Mouse (Mus musculus): ENCODE measurements around the gene 2010111I01Rik.

2010111I01Rik gene

DNA sequence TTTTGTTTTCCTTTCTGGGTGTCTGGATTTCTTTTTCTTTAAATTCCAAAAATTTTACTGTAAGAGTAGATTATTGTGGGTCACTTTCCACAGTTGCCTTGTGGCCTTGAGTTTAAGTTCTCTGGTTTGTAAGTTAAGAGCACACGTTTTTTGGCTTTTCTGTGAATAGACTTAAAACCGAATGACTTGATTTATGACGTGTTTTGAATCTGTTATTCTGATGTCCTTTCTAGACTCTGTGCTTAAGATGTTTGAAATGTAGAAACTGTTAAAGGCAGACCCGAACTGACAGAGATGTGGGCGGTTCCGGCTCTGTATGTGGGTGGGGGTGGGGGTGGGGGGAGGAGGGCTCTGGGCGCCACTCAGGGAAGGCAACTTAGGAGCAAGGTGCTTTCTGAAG is 282.3 kb downstream of the 2010111I01Rik start:
- no peak for DNase-seq

DNA sequence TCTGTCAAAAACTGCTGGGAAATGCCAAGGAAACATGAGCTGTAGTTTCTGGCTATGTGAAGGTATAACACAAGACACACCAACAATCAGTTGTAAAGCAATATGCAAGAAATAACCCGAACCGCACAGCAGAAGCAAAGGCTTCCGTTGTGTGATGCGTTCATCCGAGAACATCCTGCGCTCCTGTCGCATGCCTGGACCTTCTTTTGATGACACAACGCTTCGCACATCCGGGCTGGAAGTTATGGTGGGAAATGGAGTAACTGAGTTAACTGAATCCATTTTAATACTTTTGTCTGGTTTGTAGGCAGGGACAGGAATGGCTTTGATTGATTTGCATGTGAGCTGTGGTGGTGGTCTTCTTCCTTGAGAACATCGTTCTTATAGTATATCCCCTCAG is 282.9 kb downstream of the 2010111I01Rik start:
- no peak for DNase-seq

DNA sequence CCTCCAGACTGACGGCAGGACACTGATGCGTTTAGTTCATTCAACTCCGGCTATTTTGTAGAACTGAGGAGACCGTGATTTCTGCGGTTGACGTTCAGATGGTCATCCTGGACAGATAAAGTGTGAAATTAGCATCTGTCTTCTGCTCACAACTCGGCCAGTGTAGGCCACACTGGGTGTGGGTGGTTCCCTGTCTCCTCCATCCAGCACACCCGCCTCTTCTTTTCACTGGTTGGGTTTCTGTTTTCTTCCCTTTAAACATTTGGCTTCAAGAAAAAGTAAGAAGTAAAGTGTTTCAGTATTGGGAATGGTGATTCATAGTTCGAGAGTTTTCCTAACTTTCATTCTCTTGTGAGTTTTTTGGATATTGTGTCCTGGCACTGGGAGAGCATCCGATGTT is 283.6 kb downstream of the 2010111I01Rik start:
- DNase-seq: no peak

DNA sequence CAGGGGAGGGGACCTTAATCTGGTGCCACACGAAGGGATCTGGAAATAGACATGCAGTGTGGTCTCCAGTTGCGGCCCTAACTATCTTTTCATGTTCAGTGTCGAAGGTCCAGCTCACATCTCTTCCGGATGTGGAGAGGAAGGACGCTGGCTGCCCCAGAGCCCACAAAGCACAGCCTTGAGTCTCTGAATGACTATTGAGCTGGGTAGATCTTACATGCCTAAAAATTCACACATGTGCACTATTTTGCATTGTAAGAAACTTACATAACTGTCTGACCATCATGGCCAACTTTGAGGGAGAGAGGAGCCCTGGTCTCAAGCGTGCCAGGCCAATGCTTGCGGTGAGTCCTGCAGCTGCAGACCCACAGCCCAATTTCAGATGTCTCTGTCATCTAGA is 284.5 kb downstream of the 2010111I01Rik start:
- no peak for DNase-seq

DNA sequence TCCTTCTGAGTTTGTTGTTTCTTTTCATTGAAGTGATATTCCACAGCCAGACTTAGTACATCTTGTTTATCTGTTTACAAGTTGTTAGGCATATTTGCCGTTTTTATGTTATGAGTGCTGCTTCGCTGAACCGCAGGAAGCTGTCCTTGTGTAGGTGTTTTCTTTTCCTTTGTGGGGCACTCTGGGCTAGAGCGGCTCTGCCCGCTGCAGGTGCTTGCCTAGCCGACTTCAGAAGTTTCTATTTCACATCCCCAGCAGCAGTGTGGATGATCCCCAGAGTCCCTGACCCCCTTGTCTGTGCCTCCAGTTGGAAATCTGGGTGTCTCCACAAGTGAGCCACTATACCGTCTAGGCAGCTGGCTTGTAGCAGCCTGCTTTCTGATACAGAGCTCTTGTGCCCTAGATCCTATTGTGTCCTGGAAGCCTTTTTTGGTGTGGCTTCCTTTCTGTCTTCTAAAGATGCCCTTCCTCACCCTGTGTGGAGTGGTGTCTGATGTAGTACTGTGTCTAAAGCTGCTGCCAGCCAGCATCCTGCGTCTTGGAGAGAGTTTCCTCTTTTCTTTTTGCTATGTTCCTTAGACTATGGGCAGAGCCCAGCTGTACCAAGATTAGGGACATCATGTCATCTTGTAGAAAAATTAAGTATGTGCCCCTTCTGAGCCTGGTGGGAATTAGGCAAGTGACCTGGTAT is 285.2 kb downstream of the 2010111I01Rik start:
- DNase-seq: no peak

DNA sequence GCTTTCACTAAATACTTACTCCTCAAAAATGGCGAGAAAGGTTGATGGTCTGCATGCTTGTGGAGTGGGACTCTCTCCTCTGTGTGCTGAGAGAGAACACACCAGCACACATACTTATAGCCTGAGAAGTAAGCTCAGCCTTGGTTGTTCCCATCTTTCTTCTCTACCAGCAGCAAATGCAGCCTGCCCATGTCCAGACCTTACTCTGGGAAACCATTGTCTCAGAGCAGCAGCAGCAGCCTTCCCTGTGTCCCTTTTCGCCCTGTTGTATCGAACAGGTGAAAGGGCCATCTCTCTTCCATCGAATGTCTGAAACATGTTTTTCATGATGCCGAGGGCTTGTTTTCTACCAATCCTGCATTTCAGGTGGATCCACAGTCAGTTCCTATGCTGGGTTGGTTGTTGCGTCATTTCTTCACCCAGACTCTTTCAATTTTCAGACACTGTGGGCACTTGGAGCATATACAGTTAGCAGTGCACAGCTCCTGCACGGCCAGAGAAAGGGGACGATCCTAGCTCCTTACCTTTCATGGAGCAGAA is 285.8 kb downstream of the 2010111I01Rik start:
- no peak for DNase-seq

DNA sequence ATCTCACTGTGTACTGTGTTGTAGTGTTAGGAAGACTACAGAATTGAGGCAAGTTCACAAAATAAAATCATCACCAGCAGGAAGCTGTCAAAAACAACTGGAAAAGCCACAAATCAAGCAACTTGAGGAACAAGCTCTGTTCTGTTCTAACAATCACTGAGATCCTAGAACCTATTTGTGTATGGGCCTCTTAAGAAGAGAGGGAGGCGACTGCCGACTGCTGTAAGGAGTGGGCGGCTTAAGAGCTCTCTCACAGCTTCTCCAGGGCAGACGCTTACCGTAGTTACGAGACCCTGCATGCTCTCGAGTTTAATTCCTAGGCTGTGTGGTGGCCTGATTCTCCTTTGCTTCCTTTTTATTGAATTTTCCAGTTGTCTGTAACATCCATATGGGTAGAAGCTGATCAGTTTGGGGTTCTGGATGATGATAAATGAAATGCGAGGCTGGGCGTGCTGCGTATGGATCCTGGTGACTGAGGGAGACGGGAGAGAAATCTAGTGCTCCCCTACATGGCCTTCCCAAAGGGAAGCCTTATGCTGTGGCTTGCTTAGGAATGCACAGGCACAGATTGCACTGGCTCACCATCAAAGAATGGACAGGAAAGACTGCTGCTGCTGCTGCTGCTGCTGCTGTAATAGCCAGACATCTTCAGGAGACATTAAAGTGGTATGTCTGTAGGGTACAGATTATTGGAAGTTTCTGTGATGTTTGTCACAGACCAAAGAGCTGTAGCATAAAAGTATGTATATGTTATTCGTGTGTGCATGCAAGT is 286.6 kb downstream of the 2010111I01Rik start:
- DNase-seq: no peak

DNA sequence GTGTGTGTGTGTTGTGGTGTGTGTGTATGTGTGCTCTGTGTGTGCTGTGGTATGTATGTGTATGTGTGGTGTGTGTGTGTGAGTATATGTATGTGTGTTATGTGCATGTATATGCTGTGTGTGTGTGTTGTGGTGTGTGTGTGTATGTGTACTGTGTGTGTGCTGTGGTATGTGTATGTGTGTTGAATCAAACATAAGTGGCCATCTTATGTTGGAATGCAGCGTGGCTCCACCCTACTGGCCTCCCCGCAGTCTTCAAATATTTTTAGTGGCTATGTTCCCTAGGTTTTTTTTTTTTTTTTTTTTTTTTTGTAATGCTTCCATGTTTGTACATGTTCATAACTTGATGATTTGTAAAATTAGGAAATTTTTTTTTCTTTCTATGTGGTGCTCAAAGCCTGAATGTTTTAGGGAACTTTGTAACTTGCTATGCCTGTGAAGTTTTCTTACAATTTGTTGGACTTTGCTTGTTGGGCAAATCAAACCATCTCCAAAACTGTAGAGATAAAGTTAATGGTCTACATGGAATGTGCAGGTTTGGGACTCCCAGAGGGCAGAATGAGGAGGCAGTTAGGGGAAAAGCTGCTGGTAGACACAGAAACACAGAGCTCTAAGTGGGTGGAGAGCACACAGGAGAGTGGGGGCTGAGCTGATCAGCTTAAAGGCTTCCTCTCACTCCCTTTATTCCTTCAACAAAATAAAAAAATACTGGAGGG is 287.8 kb downstream of the 2010111I01Rik start:
- DNase-seq: no peak

DNA sequence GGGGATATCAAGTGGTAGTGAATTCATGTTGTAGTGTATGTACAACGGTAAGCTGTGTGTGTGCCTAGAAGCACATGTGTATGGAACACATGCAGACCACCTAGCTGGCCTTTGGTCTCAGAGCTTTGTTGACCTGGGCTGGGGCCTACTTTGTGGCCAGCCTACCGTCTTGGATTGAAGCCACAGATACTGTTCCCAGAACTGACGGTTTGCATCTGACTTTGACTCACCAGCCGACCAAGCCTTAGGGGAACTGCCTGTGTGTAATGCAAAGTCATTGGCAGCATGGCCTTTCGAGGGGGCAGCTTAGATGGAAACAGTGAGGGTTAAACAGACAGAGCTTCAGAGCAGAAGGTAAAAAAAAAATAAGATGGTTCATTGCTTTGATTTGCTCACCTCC is 288.5 kb downstream of the 2010111I01Rik start:
- DNase-seq: no peak

DNA sequence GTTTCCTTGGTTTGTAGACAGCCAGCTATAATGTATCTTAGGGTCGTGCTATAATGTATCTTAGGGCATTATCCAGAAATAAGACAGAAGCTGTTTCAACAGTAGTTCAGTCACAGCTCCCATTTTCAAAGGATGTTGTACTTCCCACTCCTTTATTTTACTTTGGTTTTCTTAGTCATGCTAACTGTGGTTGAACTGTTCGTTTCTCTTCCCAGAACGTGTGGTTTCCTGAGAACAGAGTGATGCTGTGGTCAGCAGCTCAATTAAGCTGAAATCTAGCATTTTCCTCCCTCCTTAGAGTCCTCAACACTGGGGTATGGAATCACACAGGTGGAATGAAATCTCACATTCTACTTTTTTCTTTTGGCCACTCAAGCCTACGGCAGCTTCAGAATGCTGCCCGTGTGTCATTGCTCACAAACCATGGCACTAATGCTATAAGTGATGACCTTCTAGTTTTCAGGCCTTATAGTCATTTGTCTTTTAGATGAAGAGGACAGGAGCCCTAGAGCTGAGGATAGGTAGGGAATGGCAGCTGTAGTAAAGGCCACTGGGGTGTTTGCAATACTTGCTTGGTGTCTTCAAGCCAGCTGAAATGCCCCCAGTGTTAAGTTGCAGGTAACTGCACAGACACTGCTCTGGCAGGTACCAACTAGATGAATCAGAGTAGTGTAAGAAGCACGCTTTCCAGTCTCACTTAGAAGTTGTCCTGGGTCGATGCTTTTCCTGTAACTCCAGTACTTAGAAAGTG is 289.4 kb downstream of the 2010111I01Rik start:
- DNase-seq: no peak

DNA sequence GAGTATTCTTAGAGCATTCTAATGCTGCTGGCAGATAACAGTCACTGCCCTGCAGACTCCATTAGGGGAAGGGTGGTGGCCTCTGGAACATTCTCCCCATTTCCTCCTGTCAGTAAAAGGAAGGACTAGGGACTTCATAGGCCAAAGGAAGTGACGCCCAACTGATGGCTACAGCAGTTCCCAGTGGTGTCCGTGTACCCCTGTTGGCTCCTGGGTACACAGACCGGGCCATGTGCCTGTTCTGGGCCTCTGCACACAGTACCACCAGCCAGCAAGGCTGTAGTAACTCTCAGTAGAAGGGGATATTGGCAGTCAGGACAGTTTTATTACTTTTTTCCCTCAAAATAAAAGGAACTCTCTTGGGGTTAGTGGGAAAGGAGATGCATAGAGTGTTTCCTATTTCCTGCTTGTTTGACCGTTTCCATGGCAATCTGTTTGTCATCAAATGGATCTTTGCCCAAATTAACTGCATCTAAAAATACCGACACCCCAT is 290.9 kb downstream of the 2010111I01Rik start:
- DNase-seq: no peak

DNA sequence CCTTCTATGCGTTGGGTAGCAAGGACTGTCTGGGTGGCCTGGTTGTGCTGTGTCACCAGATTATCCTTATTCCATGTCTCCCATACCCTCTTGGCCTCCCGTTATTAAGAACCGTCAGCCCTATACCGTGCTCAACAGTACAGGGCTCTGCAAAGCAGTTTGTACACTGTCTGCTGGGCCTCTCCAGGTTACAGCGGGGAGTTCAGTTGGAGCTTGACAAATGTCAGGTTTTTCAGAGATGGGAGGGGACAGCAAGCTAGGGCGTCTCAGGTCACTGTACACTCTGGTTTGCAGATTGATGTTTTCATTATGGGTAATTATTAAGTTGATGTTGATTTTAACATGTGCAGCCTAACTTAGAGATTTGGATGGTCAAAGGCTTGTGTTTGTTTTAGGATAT is 291.5 kb downstream of the 2010111I01Rik start:
- DNase-seq: no peak

DNA sequence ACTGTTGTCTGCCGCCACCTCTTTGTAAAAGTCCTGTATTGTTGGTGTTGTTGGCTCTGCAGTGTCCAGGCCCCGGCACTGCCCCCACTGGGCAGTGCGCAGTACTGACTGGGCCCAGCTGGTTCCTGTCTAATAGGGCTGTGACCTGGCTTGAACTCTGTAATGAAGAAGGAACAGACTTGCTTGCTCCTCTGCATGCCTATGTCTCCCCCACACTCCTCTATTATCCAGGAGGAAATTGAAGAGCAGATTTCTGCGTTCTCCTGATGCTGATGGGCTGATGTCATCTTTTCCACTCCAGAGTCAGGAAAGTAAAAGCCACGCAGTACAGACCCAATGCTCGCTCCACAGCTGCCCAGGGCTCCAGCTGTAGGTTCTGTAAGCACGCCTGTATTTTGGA is 292.1 kb downstream of the 2010111I01Rik start:
- no peak for DNase-seq

DNA sequence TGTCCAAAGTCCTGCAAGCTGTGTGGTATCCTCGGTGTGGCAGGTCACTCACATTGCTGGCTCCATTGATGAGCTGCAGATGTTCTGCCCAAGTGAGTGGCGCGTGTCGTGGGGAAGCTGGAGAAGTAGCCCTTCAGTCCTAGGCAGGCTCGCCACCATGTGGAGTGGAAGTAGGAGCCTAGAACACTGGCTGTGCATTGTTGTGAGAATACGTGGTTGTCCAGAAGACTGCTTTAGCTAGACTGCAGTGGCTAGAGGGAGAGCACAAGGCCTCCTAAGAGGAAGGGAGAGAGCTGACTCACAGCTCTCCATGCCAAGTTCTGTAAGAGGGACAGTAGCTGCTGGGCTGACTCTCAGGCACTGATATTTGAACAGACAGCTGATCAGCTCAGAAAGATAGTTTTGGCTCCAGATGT is 293.5 kb downstream of the 2010111I01Rik start:
- DNase-seq: no peak

DNA sequence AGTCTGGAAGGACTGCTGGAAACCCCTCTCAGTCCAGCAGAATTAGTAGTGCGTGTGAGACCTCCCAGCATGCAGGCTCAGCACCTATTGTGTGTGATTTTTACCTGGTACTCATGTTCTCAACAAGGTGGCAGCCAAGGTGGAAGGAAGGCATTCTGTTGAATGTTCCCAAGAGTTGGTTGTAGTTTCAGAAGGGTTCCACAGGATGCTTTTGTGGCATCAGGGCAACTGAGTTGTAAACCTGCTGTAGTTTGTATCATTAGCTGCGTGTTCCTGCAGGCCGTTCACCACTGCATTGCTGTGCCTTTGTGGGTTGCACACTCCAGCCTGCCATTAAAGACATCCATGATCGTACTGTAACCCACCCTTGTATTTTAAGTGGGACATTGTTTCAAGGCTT is 294.0 kb downstream of the 2010111I01Rik start:
- DNase-seq: no peak

DNA sequence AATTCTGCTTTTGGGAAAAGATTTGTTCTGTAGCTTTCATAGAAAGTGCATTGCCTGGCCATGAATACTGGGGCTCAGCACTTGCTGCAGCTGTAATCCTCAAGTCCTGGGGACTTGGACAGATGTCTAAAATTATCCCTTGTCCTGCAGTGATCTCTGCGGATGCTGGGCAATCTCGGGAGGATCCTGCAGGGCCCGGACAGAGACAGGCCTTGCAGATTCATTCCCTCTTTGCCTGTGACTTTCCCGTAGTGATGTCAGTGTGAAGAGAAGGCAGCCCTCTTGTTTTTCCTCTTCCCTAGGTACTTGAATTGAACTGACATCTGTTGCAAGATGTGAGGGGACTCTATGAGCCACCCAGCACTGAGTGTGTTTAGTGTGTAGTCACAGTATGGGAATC is 295.4 kb downstream of the 2010111I01Rik start:
- no peak for DNase-seq

DNA sequence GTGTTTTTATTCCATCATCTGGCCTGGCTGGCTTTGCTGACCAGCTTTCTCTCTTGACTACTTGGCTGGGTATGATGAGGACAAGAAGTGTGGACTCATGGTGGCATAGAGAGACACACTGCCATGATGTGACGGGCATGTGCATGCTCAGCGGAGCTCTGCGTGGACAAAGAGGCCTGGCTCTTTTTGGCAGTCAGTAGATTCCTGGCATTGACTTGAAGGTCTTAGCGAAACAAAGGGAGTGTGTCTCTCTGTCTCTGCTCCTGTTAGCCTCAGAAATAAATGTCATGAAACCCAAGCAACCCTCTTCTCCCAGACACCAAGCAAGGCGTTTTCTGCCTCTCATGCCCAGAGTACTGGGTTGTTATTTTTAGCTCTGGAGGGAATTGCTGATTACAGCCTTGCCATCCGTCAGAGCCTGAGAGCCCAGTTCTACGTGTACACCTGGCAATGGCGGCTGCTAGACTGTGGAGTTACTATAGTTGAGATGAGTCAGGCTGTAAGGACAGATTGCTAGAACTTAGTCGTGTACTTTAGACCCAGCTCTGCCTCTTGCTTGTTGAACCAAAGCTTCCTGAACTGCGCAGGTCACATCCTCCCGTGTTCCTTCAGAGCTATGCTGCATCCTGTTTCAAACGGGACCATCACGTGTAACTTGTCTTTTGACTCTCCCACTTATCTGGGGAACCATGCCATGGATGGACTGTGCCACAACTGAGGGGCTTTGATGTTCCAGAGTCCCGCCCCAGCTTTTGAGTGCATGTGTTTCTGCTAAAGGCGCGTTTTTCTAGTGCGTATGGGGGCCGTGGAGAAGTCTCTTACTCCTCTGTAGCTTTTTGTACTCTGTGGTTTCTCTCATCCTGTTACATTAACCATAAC is 296.3 kb downstream of the 2010111I01Rik start:
- peak in 1 of 2 experiments; percentile 47 for DNase-seq

DNA sequence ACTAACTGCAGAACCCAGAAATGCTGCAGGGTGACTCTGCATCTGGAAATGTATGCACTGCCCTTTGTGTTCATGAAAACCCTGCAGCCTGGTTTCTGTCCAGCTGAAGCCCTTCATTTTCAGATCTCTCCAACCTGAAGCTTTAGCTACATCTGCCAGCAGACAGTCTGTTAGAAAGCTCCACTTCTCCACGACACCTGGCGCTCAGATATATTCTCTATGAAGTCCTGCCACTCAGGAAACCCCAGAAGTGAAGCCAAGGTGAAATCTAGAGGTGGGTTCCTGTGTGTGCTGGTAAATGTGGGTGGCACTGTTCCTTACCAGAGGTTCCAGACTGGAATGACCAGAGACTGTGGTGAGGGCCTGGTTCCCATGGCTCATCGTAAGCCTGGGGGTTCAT is 297.0 kb downstream of the 2010111I01Rik start:
- DNase-seq: no peak

DNA sequence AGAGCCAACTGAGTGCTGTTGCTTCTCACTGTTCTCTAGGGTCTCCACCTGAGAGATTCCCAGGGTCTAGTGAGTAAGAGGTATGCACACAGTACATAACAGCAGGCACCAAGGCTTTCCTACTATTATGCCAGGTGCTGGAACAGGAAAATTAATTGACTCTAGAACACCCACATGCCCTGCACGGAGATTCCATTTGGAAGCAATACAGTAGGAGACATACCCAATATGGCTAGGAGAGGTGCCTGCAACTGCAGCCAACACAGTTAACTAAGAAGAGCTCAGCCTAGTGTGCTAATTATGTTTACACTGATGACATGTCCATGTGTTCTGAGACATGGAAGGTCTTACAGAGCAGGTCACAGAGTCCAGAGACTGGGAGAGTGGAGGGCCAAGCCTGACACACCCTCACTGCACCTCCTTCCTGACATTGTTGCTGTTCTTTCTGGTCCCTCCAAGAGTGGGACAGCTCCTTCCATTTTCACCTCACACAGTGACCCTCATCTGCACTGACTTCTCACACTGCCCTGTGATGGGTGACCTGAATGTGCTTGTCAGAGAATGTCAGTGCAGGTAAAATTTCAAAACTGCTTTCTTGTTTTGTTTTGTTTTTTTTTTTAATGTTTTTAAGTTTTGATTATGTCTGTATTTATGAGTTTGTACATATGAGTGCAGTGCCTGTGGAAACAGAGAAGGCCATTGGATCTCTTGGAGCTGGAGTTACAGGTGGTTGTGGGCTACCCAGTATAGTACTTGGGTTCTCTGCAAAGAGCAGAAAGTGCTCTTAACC is 297.7 kb downstream of the 2010111I01Rik start:
- DNase-seq: no peak

DNA sequence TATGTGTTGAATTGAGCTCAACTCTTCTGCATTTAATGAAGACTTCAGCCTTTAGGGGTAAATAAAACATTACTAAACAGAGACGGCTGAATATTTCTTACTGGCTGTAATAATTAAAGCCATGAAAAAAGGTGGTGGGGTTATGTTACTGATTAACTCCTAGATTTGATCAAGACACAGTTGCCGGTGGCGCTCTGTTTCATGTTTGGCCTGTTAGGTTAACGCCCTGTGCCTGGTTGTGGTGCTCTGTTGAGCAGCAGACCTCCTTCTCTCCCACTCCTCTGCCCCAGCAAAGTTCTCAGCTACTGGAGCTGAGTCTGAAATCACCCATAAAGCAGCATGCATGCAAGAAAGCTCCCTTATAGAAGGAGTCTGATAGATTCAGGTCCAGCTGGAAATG is 303.7 kb downstream of the 2010111I01Rik start:
- no peak for DNase-seq

DNA sequence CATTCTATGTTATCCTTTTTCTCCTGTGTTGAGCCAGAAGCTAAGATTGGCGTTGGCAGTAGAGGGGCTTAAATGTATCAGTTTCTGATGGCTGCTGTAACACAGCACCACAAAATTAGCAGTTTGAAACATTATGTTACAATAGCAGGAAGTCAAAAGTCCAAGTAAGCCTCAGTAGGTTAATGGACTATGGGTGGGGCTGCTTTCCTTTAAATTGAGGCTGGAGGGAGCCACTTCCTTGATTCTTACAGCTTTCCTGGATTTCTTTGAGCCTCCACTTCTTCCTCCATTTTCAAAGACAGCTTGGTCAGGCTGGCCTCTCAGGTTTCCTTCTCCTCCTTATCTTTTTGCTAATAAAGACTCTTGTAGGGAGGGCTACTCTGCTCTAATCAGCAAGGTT is 304.1 kb downstream of the 2010111I01Rik start:
- DNase-seq: no peak
